Mouse (Mus musculus): ENCODE results near the gene Atrnl1.

Atrnl1 gene

DNA sequence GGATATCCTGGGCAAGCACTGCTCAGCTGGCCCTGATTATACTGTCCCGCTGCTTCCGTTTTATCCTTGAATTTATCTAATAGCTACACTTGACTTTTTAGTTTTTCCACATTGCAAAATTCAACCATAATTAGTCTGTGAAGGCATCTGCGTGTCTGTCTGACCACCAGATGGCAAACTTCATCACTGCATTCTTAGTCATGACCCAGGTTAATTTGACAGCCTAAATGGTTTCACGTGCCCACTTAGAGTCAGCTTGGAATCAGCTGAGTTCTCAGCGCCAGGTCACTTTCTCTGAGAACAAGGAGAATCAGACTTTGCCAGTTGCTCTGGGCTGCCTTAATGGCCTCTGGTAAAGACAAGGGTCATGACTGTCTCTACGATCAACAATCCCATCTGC, 305.5 kb downstream of the Atrnl1 start:
- no peak for DNase-seq (ENCODE audit: extremely low read depth, low read depth, low spot score)

DNA sequence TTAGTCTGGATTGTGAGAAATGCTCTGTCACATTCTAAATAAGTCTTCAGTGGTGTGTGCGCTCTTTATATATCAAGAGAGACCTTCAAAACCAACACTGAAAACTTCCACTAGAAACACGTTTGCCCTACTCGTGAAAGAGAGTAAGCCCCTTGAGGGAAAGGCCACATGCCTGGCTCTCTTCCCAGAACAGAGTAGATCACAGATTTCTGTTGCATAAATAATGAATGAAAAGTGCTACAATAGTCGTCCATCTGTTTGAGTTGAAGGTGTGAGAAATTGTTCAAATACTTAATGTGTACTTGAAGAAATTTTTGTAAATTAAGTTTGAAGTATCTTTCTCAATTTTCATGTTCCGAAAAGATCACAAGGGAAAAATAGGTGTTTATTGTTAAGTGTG, 312.2 kb downstream of the Atrnl1 start:
- no peak for DNase-seq (ENCODE audit: extremely low read depth, low read depth, low spot score)

DNA sequence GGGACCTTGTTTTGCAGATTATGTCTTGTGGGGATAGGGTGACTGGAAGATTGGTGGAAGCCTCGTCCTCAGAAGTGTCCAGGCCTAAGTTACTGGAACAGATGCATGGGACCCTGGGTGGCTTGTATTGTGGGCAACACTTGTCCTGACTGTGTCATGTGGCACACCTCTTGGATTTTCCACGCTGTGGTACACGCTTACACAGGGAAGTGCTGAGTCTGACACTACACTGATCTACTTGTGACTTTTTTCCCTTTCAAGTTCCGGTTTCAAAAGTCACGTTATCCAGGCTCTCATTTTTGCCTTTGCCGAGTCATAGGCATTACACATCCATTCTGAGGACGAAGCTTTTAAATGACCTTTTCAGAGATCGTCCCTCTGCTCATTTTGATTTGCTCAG, 314.0 kb downstream of the Atrnl1 start:
- no peak for DNase-seq (ENCODE audit: extremely low read depth, low read depth, low spot score)

DNA sequence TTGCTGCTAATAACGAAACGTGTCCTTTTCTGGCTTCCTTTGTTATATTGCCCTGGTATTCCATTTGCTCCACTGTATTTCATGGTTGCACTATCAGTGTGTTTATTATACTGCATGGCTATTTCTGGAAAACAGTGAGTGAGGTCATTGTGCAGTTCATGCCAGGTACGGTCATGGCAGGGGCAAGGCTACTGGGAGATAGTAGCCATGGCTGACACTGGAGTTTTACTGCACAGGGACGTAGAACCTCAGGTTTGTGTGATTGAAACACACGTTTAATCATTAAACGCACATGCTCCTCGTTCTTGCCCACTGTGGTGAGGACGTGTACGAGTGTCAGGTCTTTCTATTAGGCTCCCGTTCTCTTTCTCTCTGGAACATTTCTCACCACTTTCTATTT, 314.8 kb downstream of the Atrnl1 start:
- no peak for DNase-seq (ENCODE audit: extremely low read depth, low read depth, low spot score)

DNA sequence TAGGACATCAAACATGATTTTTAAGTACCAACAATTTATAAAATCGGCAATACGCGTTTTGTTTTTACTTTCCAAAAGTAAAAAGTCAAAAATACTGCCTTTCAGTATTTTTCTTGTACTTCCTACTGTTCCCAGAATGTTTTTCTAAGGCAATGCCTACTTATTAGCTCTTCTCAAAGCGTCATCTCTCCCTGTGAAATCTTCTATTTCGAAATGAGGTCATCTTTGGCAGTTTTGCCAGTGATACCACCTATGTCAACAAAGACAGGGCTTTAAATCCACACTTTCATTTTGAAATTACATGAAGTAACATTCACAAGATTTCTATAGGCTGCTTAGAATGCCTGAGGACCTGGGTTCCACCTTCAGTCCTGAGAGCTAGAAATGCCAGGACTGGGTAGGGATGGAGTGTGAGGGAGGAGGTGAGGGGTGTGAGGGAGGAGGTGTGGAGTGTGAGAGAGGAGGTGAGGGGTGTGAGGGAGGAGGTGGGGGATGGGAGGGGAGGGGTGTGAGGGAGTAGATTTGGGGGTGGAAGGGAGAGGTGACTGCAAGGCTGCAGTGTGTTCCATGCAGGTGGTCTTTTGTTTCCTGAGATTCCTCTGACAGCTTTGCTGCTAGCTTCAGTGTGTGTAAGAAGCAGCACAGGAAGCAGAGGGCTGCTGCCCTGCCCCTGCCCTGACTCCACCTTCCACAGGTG, 315.5 kb downstream of the Atrnl1 start:
- DNase-seq (ENCODE audit: extremely low read depth, low read depth, low spot score): no peak

DNA sequence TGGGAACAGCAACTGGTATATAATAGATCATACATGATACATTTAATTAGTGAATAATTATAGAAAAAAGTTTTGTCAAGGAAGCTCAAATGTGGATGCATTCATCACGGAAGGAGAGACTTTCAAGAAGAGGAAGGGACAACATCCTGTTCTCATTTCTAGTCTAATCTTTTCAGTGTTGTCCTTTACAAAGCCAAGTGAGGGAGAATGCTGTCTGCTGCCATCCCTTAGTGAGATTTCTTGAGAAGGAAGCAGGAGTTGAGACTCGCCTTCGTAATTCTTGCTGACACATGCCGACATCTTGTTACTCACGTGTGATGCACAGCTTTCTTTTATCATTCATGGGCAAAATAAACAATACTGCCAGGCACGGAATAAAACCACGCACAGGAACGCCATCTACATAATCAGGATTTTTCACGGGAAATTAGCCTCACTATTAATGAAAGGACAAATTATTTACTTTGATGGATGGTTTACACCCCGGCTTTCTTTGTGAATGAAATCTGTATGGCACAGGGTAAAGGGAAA, 316.2 kb downstream of the Atrnl1 start:
- no peak for DNase-seq (ENCODE audit: extremely low read depth, low read depth, low spot score)

DNA sequence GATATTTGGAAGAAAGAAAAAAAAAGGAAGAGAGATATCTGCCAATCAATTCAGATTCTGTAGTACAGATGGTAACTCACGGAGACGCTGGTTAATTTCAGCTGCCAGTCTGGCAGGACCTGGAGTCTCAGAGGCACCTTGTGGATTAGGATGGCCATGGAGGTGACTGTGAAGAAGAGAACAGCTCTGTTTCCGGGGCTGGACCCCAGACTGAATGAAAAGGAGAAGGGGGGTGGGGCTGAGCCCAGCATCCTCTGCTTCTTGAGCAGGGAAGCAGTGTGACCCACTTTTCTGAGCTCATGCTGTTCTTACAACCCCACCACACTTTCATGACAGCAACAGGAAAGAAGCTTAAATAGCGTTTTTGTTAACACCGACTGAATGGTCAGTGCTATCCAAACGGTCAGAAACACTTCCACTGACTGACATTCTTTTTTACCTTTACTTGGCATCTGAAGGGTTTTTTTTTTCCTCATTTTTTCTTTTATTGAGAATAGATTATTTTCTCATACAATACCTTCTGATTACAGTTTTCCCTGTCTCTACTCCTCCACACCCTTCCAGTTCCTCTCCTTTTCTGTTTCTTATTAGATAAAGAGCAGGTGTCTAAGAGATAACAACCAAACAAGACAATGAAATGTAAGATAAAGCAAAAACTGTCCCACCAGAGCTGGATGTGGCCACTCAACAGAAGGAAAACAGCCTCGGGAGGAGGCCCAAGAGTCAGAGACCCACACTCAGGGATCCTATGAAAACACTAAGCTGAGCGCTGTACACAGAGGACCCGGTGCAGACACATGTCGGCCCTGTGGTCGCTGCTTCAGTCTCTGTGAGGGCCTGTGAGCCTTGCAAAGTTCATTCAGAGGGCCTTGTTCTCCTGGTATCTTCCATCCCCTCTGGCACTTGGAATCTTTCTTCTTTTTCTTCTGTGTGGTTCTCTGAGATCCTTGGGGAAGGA, 317.0 kb downstream of the Atrnl1 start:
- no peak for DNase-seq (ENCODE audit: extremely low read depth, low read depth, low spot score)

DNA sequence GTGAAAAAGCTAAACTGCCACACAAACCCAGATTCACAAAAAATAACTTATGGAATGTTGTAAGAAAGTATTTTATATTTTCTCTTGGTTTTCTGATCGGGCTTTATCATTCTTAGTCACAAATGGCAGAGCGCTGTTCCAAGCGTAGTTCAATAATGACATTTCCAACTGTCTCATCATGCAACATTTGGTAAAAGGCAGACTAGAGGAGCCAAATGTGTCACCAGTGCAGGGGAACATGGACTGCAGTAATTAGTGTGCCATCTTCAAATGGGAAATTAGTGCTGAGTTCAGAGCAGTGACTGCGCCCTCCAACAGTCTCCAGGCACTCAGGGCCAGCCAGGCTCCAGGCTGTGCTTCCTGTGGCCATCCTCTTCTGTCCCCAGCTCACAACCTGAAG, 320.8 kb downstream of the Atrnl1 start:
- no peak for DNase-seq (ENCODE audit: extremely low read depth, low read depth, low spot score)

DNA sequence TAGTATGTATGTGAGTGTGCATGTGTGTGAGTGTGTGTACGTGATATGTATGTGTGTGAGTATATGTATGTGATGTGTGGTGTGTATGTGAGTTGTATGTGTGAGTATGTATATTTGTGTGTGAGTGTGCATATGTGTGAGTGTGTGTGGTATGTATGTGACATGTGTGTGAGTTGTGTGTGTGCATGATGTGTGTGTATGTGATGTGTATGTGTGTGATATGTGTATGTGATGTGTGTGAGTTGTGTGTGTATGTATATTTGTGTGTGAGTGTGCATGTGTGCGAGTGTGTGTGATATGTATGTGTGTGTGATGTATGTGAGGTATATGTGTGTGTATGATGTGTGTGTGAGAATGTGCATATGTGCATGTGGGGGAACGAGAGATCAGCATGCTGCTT, 326.0 kb downstream of the Atrnl1 start:
- no peak for DNase-seq (ENCODE audit: extremely low read depth, low read depth, low spot score)

DNA sequence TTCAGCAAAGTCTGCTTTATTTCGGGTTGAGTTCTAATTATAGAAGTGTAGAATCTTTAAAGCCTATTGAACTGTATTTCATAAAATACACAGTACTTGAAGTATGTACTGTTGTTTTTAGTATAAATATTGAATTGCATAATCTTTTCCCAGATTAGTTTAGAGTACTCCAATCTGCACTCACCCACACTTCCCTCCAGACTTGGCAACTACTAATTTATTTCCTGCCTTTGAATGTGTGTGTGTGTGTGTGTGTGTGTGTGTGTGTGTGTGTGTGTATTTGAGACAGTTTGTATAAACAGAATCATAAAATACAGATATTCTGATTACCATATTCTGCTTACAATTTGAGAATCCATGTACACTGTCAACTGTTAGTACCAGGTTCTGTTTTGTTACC, 328.3 kb downstream of the Atrnl1 start:
- no peak for DNase-seq (ENCODE audit: extremely low read depth, low read depth, low spot score)

DNA sequence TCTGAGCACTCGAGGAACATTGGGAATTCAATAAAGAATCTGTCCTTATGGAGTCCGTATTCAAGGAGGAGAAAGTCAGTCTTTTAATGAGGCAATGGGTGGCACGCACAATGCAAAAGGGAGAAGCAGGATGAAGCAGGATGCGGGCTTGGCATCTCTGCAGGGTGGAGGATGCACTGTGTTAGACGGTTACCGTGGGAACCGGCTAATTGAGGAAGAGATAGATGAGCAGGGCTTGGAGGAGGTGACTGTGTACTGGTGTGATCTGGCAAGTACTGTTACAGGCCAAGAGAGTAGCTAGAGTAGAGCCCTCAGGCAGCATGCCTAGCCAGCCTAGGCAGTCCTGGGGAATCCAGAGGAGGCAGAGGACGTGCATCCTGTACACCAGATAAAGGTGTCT, 330.7 kb downstream of the Atrnl1 start:
- DNase-seq (ENCODE audit: extremely low read depth, low read depth, low spot score): no peak

DNA sequence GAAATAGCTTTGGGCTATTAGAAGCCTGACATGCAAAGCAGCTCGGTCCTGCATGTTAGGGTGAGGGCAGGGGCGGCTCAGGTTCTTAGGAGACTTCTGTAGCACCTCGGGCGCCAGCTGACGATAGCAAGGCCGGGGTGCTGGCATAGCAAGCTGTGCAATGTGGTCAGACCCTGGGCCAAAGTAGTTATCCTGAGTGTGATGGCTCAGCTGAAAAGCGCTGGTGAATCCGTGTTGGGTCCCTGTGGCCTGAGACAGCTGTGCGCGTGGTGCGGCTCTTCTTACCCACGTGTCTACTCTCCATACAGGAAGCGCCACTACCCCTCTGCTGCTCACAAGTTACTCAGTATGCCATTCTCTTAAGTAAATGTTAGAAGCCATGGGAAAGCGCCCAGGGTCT, 331.4 kb downstream of the Atrnl1 start:
- DNase-seq (ENCODE audit: extremely low read depth, low read depth, low spot score): no peak

DNA sequence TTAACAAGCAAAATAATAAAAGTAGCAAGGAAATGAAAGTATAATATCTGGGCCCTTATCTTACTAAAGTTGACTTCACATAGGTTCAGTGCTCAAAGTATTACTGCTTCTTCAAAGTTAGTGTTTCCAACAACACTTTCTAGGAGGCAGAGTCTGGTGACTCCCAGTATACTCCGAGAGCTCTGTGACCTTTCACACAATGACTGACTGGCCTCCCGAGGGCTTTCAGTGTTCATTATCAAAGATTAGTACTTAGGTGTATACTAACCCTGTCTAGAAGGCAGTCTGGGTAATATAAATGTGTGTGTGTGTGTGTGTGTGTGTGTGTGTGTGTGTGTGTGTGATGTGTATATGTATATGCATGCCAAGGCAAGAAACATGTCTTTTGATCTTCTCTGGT, 332.5 kb downstream of the Atrnl1 start:
- no peak for DNase-seq (ENCODE audit: extremely low read depth, low read depth, low spot score)

DNA sequence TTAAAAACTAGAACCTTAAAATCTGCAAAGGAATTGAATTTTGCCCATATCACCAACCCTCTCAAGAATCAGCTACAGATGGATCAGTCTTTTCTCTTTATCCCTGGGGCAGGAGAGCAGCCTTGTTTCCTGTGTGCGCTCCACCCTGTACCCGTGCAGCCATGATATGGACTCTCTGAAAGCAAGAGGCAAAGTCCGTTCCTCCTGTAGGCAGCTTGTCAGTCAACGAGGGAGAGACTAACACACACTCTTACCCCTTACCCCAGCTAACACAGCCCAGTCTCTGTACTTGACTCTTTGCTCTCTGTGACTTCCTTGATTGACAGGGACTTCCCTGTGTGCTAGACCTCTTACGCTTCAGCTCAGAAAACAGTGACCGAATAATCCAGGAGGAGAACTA, 333.8 kb downstream of the Atrnl1 start:
- DNase-seq (ENCODE audit: extremely low read depth, low read depth, low spot score): no peak

DNA sequence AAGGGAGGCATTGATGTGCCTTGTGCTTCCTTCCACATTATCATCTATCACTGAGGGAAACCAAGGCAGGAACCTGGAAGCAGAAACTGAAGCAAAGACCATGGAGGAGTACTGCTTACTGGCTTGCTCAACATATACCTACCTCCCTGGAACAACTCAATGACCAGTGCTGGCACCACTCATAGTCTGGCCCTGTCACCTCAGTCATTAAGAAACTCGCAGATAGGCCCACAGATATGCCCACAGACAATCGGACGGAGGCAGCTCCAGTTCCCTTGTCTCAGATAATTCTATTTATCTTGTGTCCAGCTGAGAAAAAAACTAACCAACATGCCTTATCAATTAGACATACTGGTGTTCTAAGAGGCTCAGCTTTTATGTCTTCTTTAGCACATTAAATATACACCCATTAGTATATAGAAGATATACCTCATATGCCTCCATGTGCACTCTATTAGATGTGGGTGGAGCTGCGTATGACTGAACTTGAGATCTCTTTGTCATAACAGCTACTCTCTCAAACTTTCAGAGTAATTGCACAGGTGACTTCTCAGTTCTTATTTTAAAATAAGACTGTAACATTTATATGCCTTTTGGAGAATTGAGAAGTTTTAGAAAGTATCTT, 334.9 kb downstream of the Atrnl1 start:
- no peak for DNase-seq (ENCODE audit: extremely low read depth, low read depth, low spot score)

DNA sequence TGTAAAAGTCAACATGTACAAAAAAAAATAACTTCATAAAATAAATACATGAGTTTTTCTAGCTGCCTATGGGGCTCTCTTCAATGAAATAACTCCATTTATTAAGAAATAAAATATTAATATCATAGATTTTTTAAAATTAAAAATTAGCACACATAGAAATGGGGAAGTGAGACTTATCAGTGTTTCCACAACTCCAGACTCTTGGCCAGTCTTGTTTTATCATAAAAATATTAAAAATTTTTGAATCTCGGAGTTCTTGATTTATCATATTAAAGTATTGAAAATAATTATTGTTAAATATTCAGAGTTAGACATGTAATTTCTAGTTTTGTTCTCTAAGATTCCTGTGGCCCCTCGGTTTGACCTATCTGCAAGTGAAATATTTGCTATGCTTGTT, 337.7 kb downstream of the Atrnl1 start:
- no peak for DNase-seq (ENCODE audit: extremely low read depth, low read depth, low spot score)

DNA sequence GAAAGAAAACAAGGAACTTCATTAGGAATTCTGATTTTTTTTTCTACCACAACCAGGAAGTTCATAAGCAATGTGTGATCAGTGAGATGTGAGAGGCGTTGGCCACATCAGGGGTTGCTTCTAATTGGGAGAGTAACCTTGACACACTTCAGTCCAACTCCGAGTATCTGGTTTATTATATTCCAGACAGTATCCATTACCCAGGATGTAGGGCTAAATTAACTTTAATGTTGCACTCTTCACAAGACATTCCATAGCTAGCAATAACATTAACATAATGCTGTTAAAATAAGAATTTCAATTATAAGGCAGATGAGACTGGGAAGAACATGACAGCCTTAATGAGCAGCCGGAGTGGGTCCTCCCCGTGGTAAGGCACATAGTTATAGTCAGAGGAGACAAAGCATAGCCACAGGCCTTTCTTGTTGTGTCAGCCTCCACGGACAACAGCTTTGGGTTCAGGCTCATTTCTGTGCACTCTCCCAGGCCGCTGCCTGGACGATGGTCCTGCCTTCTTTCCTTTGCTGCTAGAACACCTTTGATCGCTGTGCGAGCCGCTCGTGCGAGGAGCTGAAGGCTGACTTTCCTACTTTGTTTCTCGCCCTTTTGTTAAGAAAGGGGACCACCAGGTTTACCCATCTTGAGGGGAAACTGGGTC, 338.6 kb downstream of the Atrnl1 start:
- no peak for DNase-seq (ENCODE audit: extremely low read depth, low read depth, low spot score)

DNA sequence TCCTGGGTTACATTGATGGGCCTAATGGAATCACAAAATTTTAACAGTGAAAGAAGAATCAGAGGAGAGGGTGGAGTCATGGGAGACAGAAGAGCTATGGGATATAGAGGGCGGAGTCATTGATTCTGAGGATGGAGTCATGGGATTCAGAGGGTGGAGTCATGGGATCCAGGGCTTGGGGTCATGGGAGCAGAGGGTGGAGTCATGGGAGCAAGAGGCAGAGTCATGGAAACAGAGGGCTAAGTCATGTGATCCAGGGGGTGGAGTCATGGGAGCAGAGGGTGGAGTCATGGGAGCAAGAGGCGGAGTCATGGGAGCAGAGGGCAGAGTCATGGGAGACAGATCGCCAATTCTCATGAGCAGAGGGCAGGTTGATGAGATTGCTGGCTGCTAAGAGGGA, 343.3 kb downstream of the Atrnl1 start:
- DNase-seq (ENCODE audit: extremely low read depth, low read depth, low spot score): no peak

DNA sequence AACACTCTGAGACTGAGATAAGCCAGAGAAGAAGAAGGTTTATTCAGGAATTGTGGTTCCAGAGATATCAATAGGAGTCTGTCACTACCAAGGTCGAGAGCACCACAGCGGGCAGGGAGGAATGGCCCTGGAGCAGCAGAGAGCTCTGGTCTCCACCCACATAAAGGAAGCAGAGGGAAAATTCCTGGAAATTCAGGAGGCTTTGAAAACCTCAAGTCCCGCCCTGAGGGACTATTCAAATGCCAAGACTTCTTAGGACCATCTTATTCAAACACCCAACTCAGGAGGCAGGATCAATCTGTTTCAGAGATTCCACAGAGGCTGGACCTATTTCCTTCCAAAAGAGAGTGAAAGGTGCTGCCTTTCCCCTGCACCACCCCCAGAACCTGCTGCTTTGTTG, 345.6 kb downstream of the Atrnl1 start:
- no peak for DNase-seq (ENCODE audit: extremely low read depth, low read depth, low spot score)

DNA sequence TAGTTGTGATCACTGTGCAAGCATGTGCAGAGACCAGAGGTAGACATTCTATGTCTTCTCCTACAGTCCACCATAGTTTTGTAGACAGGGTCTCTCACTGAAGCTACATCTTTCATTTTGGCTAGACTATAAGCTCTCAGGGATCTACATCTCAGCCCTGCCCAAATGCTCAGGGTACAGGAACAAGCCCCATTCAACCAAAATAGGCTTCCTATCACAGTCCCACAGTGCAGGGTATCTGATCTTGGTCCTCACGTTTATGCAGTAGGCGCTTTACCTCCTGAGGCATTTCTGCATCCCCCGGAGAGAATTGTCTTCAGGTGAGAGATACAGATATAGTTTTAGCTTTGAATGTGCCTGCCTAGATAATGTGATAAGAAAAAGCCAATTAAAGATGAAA, 346.5 kb downstream of the Atrnl1 start:
- no peak for DNase-seq (ENCODE audit: extremely low read depth, low read depth, low spot score)

DNA sequence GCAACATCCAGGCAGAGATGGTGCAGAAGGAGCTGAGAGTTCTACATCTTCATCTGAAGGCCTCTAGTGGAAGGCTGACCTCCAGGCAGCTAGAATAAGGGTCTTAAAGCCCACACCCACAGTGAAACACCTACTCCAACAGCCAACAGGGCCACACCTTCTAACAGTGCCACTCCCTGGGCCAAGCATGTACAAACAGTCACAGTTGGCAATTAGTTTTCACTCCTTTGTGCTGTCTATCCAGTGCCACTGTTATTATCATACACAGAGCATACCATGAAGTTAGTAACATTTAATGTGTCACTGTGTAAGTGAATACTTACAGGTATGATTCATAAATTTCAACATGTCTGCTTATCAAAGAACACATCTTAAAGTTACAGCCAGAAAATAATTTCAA, 347.3 kb downstream of the Atrnl1 start:
- DNase-seq (ENCODE audit: extremely low read depth, low read depth, low spot score): peak; percentile 1

All from fat pad, adult 2 months (tissue).